Mouse (Mus musculus) myocyte (in vitro differentiated cells): Measurements from ENCODE around the gene Vinac1. TPM values are rescaled to one million over a fixed set of nuclear protein-coding genes. Genes with fewer than 3 reads are reported as not detected.

Experiments
- H3K27me3 ChIP-seq: one replicate; pipeline ENCODE4 v1.6.1; 2011; ENCODE audit not compliant: control insufficient read depth, insufficient read depth, insufficient read length
- H3K36me3 ChIP-seq: one replicate; pipeline ENCODE4 v1.6.1; 2011; ENCODE audit not compliant: control insufficient read depth, insufficient read depth
- H3K4me2 ChIP-seq: one replicate; pipeline ENCODE4 v1.6.1; 2011; ENCODE audit warnings: low read depth, control low read depth
- H3K4me3 ChIP-seq: one replicate; pipeline ENCODE4 v1.5.1; 2011; ENCODE audit warnings: mild to moderate bottlenecking, control low read depth, moderate library complexity
- H3K79me2 ChIP-seq: one replicate; pipeline ENCODE4 v1.6.1; 2011; ENCODE audit not compliant: control insufficient read depth, insufficient read depth
- H3ac ChIP-seq: one replicate; pipeline ENCODE4 v1.6.1; 2011; ENCODE audit not compliant: control insufficient read depth, insufficient read length
- CEBPB ChIP-seq: IDR thresholded peaks from 2 replicates; pipeline ENCODE4 v1.6.1; 2011; ENCODE audit warnings: mild to moderate bottlenecking, moderate library complexity; ENCODE audit not compliant: poor library complexity, insufficient read depth, severe bottlenecking
- E2F4 ChIP-seq: IDR thresholded peaks from one replicate; pipeline ENCODE4 v1.6.1; 2011; ENCODE audit warnings: mild to moderate bottlenecking, control low read depth, moderate library complexity; ENCODE audit not compliant: insufficient read depth
- MAX ChIP-seq: IDR thresholded peaks from one replicate; pipeline ENCODE4 v1.6.1; 2011; ENCODE audit warnings: low read depth, mild to moderate bottlenecking, control low read depth
- MYOD1 ChIP-seq, 3 experiments: IDR thresholded peaks; one replicate each; pipeline ENCODE4 v1.6.1; 2011; ENCODE audit warnings: control low read depth in 2 of 3, low read depth in 2 of 3, mild to moderate bottlenecking in 2 of 3, moderate library complexity in 1 of 3; ENCODE audit not compliant: insufficient read length in 2 of 3, control insufficient read depth in 1 of 3
- MYOG ChIP-seq, 3 experiments: IDR thresholded peaks; one replicate each; pipeline ENCODE4 v1.6.1; 2011; ENCODE audit warnings: control low read depth in 2 of 3, low read depth in 2 of 3, mild to moderate bottlenecking in 2 of 3; ENCODE audit not compliant: insufficient read length in 2 of 3, control insufficient read depth in 1 of 3, insufficient read depth in 1 of 3
- POLR2A ChIP-seq: IDR thresholded peaks from one replicate; pipeline ENCODE4 v1.6.1; 2011; ENCODE audit warnings: low read depth, mild to moderate bottlenecking, control low read depth, moderate library complexity; ENCODE audit not compliant: insufficient read length
- POLR2AphosphoS2 ChIP-seq: IDR thresholded peaks from one replicate; pipeline ENCODE4 v1.6.1; 2011; ENCODE audit warnings: low read depth, control low read depth; ENCODE audit not compliant: insufficient read length
- REST ChIP-seq: IDR thresholded peaks from one replicate; pipeline ENCODE4 v1.6.1; 2011; ENCODE audit warnings: mild to moderate bottlenecking, control low read depth, moderate library complexity; ENCODE audit not compliant: insufficient read depth, insufficient read length
- SRF ChIP-seq: IDR thresholded peaks from one replicate; pipeline ENCODE4 v1.6.1; 2011; ENCODE audit warnings: low read depth; ENCODE audit not compliant: control insufficient read depth, insufficient read length
- TCF12 ChIP-seq: IDR thresholded peaks from one replicate; pipeline ENCODE4 v1.6.1; 2011; ENCODE audit warnings: mild to moderate bottlenecking, control low read depth; ENCODE audit not compliant: poor library complexity, insufficient read depth, severe bottlenecking
- TCF3 ChIP-seq: IDR thresholded peaks from one replicate; pipeline ENCODE4 v1.6.1; 2011; ENCODE audit warnings: low read depth, control low read depth; ENCODE audit not compliant: insufficient read length
- USF1 ChIP-seq: IDR thresholded peaks from one replicate; pipeline ENCODE4 v1.6.1; 2011; ENCODE audit warnings: low read depth, mild to moderate bottlenecking, control low read depth, moderate library complexity
- polyA plus RNA-seq: library from polyadenylated mRNA; unstranded; fragments of >200 nt; fragmentation: generic; extraction: Trizol; gene quantifications from one replicate; pipeline ENCODE4 v1.2.1, GENCODE M21; 2012; ENCODE audit warnings: missing spikeins

Vinac1 gene
- polyA plus RNA-seq, 1 experiment, result 0.06 TPM

DNA sequence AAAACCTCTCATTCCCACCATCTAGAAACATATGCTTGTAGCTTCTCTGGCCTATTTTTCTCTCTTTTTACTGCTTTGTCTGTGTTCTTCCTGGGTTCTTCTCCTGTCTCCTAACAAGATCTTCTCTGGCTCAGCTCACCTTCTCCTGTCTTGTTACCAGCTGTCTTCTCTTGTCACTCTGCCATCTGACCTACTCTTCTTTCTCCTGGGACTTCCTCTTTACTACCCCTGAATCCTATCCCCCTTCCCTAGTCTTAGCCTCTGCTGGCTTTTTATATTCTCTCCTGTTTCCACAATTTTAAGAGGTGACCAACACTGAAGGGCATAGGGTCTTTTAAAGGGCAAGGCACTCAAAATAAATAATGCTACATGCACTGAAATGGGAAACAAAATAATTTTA, 43.1 kb downstream of the Vinac1 start:
- no peak overlapping the region for H3K4me3 ChIP-seq
- H3K4me2 ChIP-seq, result no peak overlapping the region
- H3ac ChIP-seq, result no peak overlapping the region
- no peaks in the 10 kb centered on the region for H3K36me3 ChIP-seq
- H3K27me3 ChIP-seq, result no peaks in the 10 kb centered on the region
- TF ChIP-seq CEBPB, result no peak
- no peak for TF ChIP-seq MYOG (IDR thresholded peaks at IDR 0.05; ENCODE audit: control insufficient read depth in 1 of 3, insufficient read depth in 1 of 3, insufficient read length in 2 of 3, low read depth in 2 of 3)
- TF ChIP-seq SRF, result no peak
- TF ChIP-seq MYOD1 (IDR thresholded peaks at IDR 0.05; ENCODE audit: control insufficient read depth in 1 of 3, insufficient read length in 2 of 3, low read depth in 2 of 3), result no peak
- no peak for TF ChIP-seq POLR2AphosphoS2
- no peak for TF ChIP-seq MAX
- TF ChIP-seq E2F4, result no peak
- no peak for TF ChIP-seq REST
- no peaks in the 10 kb centered on the region for H3K79me2 ChIP-seq

- Histone ChIP-seq H3K36me3 (no peaks in the 10 kb centered on the region), H3K27me3 (no peaks in the 10 kb centered on the region), H3K4me2 (no peak overlapping the region), H3K4me3 (no peak overlapping the region), H3K79me2 (no peaks in the 10 kb centered on the region), H3ac (no peak overlapping the region)
- TF ChIP-seq CEBPB, result no peak
- TF ChIP-seq POLR2A, result no peak
- TF ChIP-seq E2F4, result no peak
- no peak for TF ChIP-seq TCF3
- no peak for TF ChIP-seq TCF12
- no peak for TF ChIP-seq SRF
- no peak for TF ChIP-seq MYOD1 (IDR thresholded peaks at IDR 0.05; ENCODE audit: control insufficient read depth in 1 of 3, insufficient read length in 2 of 3, low read depth in 2 of 3)
- no peak for TF ChIP-seq REST
Measured at GRCm38 (mm10) chr2:128984746-128985145, 63.2 kb downstream of the Vinac1 start.

GRCm38 (mm10) chr2:128975572-128975971, 72.4 kb downstream of the Vinac1 start:
- Histone ChIP-seq H3K36me3 (no peaks in the 10 kb centered on the region), H3K4me2 (no peak overlapping the region), H3K79me2 (no peaks in the 10 kb centered on the region), H3ac (no peak overlapping the region), H3K27me3 (no peaks in the 10 kb centered on the region), H3K4me3 (no peak overlapping the region)
- TF ChIP-seq REST, result no peak
- no peak for TF ChIP-seq POLR2A
- no peak for TF ChIP-seq TCF12
- no peak for TF ChIP-seq USF1
- no peak for TF ChIP-seq TCF3
- no peak for TF ChIP-seq SRF
- no peak for TF ChIP-seq E2F4
- TF ChIP-seq CEBPB, result no peak
- TF ChIP-seq POLR2AphosphoS2, result no peak
- no peak for TF ChIP-seq MYOG (IDR thresholded peaks at IDR 0.05; ENCODE audit: control insufficient read depth in 1 of 3, insufficient read depth in 1 of 3, insufficient read length in 2 of 3, low read depth in 2 of 3)
- TF ChIP-seq MAX, result no peak
- TF ChIP-seq MYOD1 (IDR thresholded peaks at IDR 0.05; ENCODE audit: control insufficient read depth in 1 of 3, insufficient read length in 2 of 3, low read depth in 2 of 3), result no peak

Other genes starting within 250 kb of the Vinac1 start
- gene Tmem87b, start 230.1 kb downstream of the Vinac1 start, polyA plus RNA-seq, result 5.4 TPM
- gene Fbln7, start 185.2 kb downstream of the Vinac1 start, polyA plus RNA-seq, result 0.19 TPM
- gene Zc3h8, start 104.1 kb downstream of the Vinac1 start, polyA plus RNA-seq, result 1.8 TPM
- 1.6 TPM for gene Zc3h6, start 80.8 kb downstream of the Vinac1 start, polyA plus RNA-seq
- 2.8 TPM for gene Gm10762, start 80.4 kb downstream of the Vinac1 start, polyA plus RNA-seq
- 9.9 TPM for gene Ttl, start 17.8 kb upstream of the Vinac1 start, polyA plus RNA-seq
- gene Polr1b, start 52.8 kb upstream of the Vinac1 start, polyA plus RNA-seq, result 15.6 TPM
- 36.8 TPM for gene Chchd5, start 81.5 kb upstream of the Vinac1 start, polyA plus RNA-seq
- 41.7 TPM for gene Slc20a1, start 150.6 kb upstream of the Vinac1 start, polyA plus RNA-seq
- 9.9 TPM for gene Ckap2l, start 249.0 kb upstream of the Vinac1 start, polyA plus RNA-seq